In genomic region chr7:34327493-34327892, GRCm38 (mm10) we compare ENCODE assay signal across 12 mouse cellular contexts. TPM values are rescaled to one million over a fixed set of nuclear protein-coding genes. Genes with fewer than 3 reads are reported as not detected.
DNase-seq lines count a peak whose midpoint lies in the region; ATAC-seq and TF ChIP-seq lines count a peak whose summit lies in the region.
"Had no signal": no experiment of that assay in that cellular context is flagged by ENCODE, and none has a peak within 500 bp of the region (broad histone marks: within the 10 kb centered on the region; RNA-seq: fewer than 3 reads in every experiment).

No protein-coding gene starts in this region.

- no peak overlapping the region for H3K4me3 ChIP-seq in heart, embryonic 13.5 days
- no peak overlapping the region for H3K4me3 ChIP-seq in lung, embryonic 14.5 days (ENCODE audit: low read depth, low read length)
- no peak overlapping the region for H3K4me3 ChIP-seq in stomach, embryonic 14.5 days (ENCODE audit: low read depth, low read length)
- H3K4me3 ChIP-seq: erythroblast, embryonic 14.5 days; hindbrain, embryonic 10.5 days; liver, embryonic 15.5 days had no signal

- H3K36me3 ChIP-seq in heart, embryonic 13.5 days = no peaks in the 10 kb centered on the region
- H3K36me3 ChIP-seq in lung, embryonic 14.5 days (ENCODE audit: insufficient read depth) = no peaks in the 10 kb centered on the region
- no peaks in the 10 kb centered on the region for H3K36me3 ChIP-seq in stomach, embryonic 14.5 days (ENCODE audit: control insufficient read depth, insufficient read depth, low read length)
- H3K36me3 ChIP-seq: hindbrain, embryonic 10.5 days; liver, embryonic 15.5 days had no signal

- H3K9ac ChIP-seq in heart, embryonic 13.5 days = no peak overlapping the region
- no peak overlapping the region for H3K9ac ChIP-seq in lung, embryonic 14.5 days
- no peak overlapping the region for H3K9ac ChIP-seq in stomach, embryonic 14.5 days (replicated peaks; ENCODE audit: low read depth, low read length)
- H3K9ac ChIP-seq: liver, embryonic 15.5 days had no signal

- TF ChIP-seq CTCF in lung, embryonic 14.5 days (IDR thresholded peaks at IDR 0.05; ENCODE audit: low read depth) = no peak

- WGBS in heart, embryonic 13.5 days = 31% methylated on average over 3 of the region's 3 CpGs
- WGBS in lung, embryonic 14.5 days = 49% methylated on average over 3 of the region's 3 CpGs
- 48% methylated on average over 3 of the region's 3 CpGs for WGBS in stomach, embryonic 14.5 days

- H3K9me3 ChIP-seq in heart, embryonic 13.5 days = 0 out of 2 replicates have a peak, but pooled peaks cover 9% of the 10 kb centered on the region
- no peaks in the 10 kb centered on the region for H3K9me3 ChIP-seq in lung, embryonic 14.5 days (ENCODE audit: low read depth, low read length)
- no peaks in the 10 kb centered on the region for H3K9me3 ChIP-seq in stomach, embryonic 14.5 days (ENCODE audit: control insufficient read depth, low read depth, low read length)

- H3K27ac ChIP-seq in heart, embryonic 13.5 days (replicated peaks) = peak overlapping the region; percentile 43; the same call in 1 of the 2 replicates
- H3K27ac ChIP-seq in lung, embryonic 14.5 days (ENCODE audit: low read depth) = no peak overlapping the region
- H3K27ac ChIP-seq in stomach, embryonic 14.5 days (ENCODE audit: low read length) = peak overlapping the region; percentile 44; the same call in 1 of the 2 replicates
- H3K27ac ChIP-seq: hindbrain, embryonic 10.5 days; liver, embryonic 15.5 days had no signal

- peaks cover 12% of the 10 kb centered on the region for H3K4me1 ChIP-seq in heart, embryonic 13.5 days
- H3K4me1 ChIP-seq in lung, embryonic 14.5 days (ENCODE audit: insufficient read depth) = no peaks in the 10 kb centered on the region
- no peaks in the 10 kb centered on the region for H3K4me1 ChIP-seq in stomach, embryonic 14.5 days (ENCODE audit: control insufficient read depth, insufficient read depth, low read length)
- H3K4me1 ChIP-seq: hindbrain, embryonic 10.5 days; liver, embryonic 15.5 days had no signal

- no peak overlapping the region for H3K4me2 ChIP-seq in heart, embryonic 13.5 days
- H3K4me2 ChIP-seq in lung, embryonic 14.5 days = no peak overlapping the region
- H3K4me2 ChIP-seq in stomach, embryonic 14.5 days (replicated peaks; ENCODE audit: low read depth, low read length) = no peak overlapping the region
- H3K4me2 ChIP-seq: liver, embryonic 15.5 days had no signal

- intact Hi-C loops in heart, postnatal 25 days (cut with DNase I) = no loop called here
- intact Hi-C loops in left cerebral cortex, postnatal 4 days (cut with DNase I) = no loop called here

- no peaks in the 10 kb centered on the region for H3K27me3 ChIP-seq in heart, embryonic 13.5 days (replicated peaks)
- no peaks in the 10 kb centered on the region for H3K27me3 ChIP-seq in lung, embryonic 14.5 days (ENCODE audit: insufficient read depth, low read length)
- H3K27me3 ChIP-seq in stomach, embryonic 14.5 days (ENCODE audit: control insufficient read depth, insufficient read depth, low read length) = no peaks in the 10 kb centered on the region
- H3K27me3 ChIP-seq: liver, embryonic 15.5 days had no signal

- DNase-seq in heart, postnatal 25 days (ENCODE audit: low spot score) = no peak
- peak; percentile 22 for DNase-seq in lung, embryonic 14.5 days
- DNase-seq in lung, postnatal 10 days = no peak
- DNase-seq in brain, adult 2 months (ENCODE audit: low read depth, low spot score) = peak; percentile 50
- no peak for DNase-seq in ovary, adult 18-20 months (ENCODE audit: low spot score)
- DNase-seq in left cerebral cortex, postnatal 4 days = no peak
- DNase-seq: cerebellum, postnatal 25 days had no signal

- ATAC-seq in heart, embryonic 13.5 days (ENCODE audit: extremely low read depth, insufficient number of reproducible peaks, low FRiP score, low TSS enrichment) = no peak
- ATAC-seq in lung, embryonic 14.5 days (ENCODE audit: insufficient read depth) = no peak
- peak; percentile 46; the same call in 1 of the 2 replicates for ATAC-seq in stomach, embryonic 14.5 days (ENCODE audit: insufficient number of reproducible peaks, insufficient read depth, low FRiP score, low read depth)

RNA-seq across cellular contexts. Expression of gene 4931406P16Rik, which starts 14.1 kb away (rescaled TPM):
- 28.4 and 28.7 TPM in 2 replicates for polyA plus RNA-seq in heart, embryonic 13.5 days (2015; fragmentation: Nextera tagmentation; extraction: Ambion mirVana)
- 10 to 100 TPM; 45.3 to 52.9 TPM for total RNA-seq in heart, postnatal 25 days (2021)
- 54.7 and 59.2 TPM in 2 replicates for polyA plus RNA-seq in lung, embryonic 14.5 days (2014; fragmentation: Nextera tagmentation; extraction: Ambion mirVana)
- polyA plus RNA-seq in stomach, embryonic 14.5 days (2014; fragmentation: Nextera tagmentation; extraction: Ambion mirVana) = 41.0 and 47.8 TPM in 2 replicates
- 10 to 100 TPM; 50.3 to 64.9 TPM for total RNA-seq in left cerebral cortex, postnatal 4 days (2021)

Comparison
In these comparisons a context has a peak if more than half of its experiments do, and no peak if none do; other contexts are left out.
1. DNase-seq: peak in lung, embryonic 14.5 days (single experiment) and brain, adult 2 months (single experiment); none in heart, postnatal 25 days (single experiment), lung, postnatal 10 days (single experiment), ovary, adult 18-20 months (single experiment) and left cerebral cortex, postnatal 4 days (single experiment).